Mouse (Mus musculus): Measurements from ENCODE around the gene Prepl.

DNA sequence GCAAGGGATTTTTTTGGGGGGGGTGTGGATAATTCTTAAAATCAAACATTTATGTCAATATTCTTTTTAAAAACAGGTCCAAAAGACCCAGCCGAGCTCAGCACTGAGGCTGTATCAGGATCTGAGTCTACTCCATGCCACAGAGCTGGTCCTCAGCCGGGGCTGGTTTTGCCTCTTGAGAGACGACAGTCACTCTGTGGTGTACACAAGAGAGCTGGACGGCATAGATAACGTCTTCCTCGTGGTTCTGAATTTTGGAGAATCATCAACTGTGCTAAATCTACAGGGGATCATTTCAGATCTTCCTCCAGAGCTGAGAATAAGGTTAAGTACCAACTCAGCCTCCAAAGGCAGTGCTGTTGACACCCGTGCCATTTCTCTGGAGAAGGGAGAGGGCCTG lies 26.5 kb downstream of the Prepl start:
- no peak for TF ChIP-seq CTCF (IDR thresholded peaks at IDR 0.05; ENCODE audit: low read depth, low read length)
- no peak for TF ChIP-seq POLR2A (IDR thresholded peaks at IDR 0.05; ENCODE audit: extremely low read depth, insufficient read depth, low read length)
